Mouse (Mus musculus): Measurements from ENCODE around the gene Enc1. TPM values are rescaled to one million over a fixed set of nuclear protein-coding genes. Genes with fewer than 3 reads are reported as not detected.

Gene Enc1
- total RNA-seq, 2 experiments from 2014 or later: 573 to 716 TPM

DNA sequence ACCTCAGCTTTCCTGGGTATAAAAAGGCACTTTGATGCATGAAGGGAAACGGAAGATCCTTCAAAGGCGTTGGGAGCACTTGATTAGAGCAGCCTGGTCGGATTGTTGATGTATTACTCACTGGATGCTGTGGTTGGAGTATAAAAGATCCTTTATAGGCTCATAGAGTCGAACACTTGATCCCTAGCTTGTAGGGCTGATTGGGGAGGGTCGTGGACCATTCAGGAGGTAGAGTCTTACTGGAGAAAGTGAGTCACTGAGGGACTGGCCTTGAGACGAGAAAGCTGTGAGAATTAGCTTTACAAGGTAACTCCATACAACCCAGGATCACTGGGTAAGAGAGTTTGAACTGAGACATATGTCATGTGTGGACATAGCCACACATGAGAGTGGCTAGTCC lies 30.7 kb downstream of the Enc1 start:
- intact Hi-C loops (cut with DNase I): loop anchor here (5.0 kb wide), 1 partner anchor 106 kb away; no protein-coding TSS in a partner anchor
- no peak for DNase-seq (ENCODE audit: low spot score in 2 of 2)

DNA sequence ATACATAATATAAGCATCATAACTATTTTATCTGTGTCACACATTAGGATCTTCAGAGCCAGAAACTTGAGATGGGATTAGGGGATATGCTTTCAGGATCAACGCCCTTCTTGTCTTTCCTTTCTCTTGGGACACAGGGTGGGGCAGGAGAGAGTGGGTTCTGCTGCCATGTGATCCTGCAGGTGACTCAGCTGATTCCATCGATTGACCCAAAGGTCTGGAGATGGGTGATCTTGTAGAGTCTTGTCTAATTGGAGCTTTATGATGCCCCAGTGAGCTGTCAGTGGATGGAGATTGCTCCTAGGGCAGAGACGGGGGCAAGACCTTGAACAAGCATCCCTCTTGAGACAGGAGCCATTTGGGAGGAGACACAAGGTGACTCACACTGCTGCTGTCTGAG lies 33.9 kb downstream of the Enc1 start:
- intact Hi-C loops (cut with DNase I): loop anchor here (5.0 kb wide), 1 partner anchor 103 kb away; no protein-coding TSS in a partner anchor
- DNase-seq (ENCODE audit: low spot score in 2 of 2): no peak

DNA sequence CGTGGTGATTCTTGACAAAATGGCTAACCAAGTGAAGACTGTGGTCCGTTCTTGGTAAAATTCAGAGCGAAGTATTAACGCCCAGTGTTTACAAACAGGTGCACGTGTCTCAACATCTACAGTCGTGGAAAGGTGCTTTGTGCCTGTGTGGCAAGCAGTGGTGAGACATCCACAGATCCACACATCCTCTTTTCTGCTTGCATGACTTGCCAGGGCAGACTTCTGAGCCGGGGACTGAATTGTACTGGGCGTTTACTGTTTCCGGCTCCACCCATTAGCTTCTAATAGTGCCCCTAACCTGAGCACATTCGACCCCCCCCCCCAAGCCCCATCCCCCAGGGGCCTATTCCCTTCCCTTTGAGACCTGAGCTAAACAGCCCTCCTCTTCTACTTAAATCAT lies 34.6 kb downstream of the Enc1 start:
- no peak for DNase-seq (ENCODE audit: low spot score in 2 of 2)
- intact Hi-C loops (cut with DNase I): no loop called here

DNA sequence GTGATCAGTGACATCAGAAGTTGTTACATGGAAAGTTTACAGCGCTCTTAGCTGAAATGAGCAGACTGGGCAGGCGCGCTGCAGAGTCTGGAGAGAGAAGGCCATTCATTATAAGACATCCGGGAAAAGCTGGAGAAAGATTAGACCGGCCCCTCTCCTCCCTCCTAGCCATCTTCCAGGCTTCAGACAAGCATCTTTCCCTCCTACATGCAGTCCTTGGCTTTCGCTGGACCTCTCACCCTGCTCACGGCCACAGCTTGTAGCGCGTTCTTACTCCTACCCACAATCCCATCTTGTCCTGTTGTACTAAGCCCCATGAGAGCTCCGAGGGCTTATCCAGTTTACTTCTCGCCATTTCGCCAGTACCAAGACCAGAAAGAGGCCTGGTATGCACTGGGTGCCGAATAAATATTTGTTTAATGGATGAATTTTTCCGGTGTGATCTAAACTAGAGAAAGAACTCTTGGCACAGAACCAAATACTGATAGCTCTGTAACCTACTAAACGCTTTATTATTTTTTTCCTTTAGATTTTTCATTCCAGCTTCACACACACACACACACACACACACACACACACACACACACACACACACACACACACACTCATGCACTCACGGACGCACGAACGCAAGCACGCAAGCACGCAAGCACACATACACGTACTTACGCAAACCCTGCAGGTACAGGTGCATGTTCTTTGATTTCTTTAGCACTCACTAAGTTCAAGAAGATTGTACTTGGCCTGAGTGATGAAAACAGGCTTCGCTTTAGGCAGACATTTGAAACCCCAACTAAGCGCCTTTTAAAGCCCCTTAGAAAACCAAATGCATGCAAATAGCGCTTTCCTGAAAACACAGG lies 41.4 kb downstream of the Enc1 start:
- intact Hi-C loops (cut with DNase I): no loop called here
- DNase-seq (ENCODE audit: low spot score in 2 of 2): no peak

DNA sequence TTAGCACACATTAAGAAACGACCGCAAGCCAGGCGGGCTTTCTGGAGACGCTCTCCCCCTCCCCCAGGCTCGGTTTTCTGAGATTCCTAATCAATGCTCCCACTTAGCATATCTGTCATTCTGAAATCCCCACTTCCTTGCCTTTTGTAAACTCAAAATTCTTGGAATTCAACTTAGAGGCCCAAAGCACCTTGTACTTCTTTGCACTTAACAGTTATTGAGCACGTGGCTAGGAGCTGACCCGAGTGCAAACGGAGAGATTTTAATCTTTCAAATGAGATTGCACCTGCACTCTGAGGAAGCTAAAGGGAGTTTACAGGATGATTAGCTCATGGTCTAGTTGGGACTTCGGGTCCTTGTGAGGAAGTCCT lies 42.0 kb downstream of the Enc1 start:
- intact Hi-C loops (cut with DNase I): no loop called here
- no peak for DNase-seq (ENCODE audit: low spot score in 2 of 2)

DNA sequence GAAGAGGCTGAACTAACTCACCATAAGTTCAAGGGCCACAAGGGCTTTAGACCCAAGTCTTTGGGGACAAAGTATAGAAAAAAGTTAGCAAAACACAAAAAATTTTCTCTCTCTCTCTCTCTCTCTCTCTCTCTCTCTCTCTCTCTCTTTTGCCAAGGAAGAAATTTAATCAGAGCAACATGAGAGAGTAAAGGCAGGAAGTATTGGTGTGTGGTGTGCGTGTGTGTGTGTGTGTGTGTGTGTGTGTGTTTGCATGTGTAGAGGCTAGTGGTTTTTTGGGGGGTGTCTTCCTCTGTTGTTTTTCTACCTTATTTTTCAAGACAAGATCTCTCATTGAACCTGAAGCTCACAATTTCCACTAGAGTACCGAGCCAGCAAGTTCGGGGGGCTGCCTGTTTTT lies 46.1 kb downstream of the Enc1 start:
- DNase-seq (ENCODE audit: low spot score in 2 of 2): no peak
- intact Hi-C loops (cut with DNase I): no loop called here

DNA sequence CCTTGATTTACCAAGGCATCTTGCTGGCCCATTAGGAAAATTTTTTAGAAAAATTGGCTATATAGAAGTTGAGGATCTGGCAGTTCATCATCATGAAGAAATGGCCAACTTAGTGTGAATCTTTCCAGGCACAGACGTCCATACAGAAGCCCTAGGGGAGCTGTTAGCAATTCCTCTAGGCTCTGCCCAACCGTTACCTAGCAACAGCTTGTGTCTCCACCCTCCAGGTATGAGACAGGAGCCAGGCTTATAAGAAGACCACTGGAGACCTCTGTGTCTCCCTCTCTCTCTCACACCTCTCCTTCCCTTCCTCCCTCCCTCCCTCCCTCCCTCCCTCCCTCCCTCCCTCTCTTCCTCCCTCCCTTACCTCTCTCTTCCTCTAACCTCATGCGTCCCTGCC lies 49.8 kb downstream of the Enc1 start:
- DNase-seq (ENCODE audit: low spot score in 2 of 2): no peak
- intact Hi-C loops (cut with DNase I): no loop called here

DNA sequence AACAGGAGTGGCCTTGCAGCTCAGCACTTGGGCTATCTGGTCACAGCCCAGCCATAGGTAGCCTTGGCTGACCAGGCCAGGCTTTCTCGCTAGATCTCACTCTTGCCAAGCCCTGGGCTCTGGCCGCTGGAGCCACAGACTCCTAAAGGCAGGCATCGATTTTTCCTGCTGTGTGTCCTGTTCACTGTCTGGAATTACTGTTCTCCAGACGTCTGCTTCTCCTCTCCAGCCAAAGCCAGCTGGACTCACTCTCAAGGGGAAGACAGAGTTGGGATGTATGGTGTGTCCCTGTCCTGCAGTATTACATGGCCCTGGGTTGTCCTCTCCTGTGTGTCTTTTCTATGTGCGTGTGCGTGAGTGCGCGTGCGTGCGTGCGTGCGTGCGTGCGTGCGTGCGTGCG lies 50.4 kb downstream of the Enc1 start:
- intact Hi-C loops (cut with DNase I): no loop called here
- no peak for DNase-seq (ENCODE audit: low spot score in 2 of 2)

DNA sequence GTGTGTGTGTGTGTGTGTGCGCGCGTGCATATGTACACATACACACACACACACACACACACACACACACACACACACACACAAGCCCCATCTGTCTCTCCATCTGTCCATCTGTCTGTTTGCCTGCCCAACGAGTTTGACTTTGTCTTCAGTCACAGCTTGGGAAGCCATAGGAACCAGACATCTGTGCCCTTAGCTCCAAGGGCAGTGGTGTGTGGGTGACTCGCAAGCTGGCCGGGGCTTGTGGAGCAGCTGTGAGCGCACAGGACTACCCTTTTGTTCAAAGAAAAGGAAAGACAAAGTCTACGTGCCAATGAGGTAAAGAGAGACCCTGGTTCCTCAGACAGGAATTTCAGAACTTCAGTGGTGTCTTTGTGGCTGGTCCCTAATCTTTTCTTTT lies 51.1 kb downstream of the Enc1 start:
- intact Hi-C loops (cut with DNase I): no loop called here

DNA sequence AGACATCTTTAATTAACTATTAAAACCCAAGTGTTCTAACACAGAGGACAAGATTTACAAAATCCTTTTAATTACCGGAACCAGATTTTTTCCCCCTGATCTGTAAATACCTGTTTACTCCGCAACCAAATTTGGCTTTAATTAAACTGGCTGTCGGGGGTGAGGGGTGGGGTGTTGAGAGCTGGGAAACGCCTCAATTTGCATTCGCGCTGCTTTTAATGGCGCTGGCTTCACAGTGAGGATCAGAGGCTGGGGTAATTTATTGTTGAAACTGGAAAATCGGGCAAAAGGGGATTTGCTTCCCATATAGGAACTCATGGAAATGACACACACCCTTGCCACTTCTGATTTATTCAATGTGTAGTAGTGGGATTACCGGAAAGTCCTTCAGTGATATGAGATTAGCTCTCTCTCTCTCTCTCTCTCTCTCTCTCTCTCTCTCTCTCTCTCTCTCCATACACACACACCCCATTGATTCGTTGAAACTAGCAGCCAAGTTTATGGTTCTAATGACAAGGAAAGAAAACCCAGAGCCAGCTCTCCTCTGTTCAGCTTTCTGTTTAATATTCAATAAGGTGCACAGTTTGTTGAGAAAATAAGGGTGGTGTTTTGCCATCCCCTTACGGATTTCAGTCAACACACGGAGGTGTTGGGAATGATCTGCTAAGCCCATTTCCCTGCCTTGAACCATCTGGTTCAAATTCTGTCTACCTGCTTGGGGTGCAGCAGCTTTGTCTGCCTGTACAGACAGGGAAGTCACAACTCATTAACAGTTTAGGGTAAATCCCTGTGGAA lies 51.7 kb downstream of the Enc1 start:
- DNase-seq (ENCODE audit: low spot score in 2 of 2): no peak
- intact Hi-C loops (cut with DNase I): no loop called here

More for the DNA sequence above, 51.1 kb downstream of the Enc1 start:
- DNase-seq (ENCODE audit: low spot score in 2 of 2): peak in 1 of 2 experiments; percentile 4

DNA sequence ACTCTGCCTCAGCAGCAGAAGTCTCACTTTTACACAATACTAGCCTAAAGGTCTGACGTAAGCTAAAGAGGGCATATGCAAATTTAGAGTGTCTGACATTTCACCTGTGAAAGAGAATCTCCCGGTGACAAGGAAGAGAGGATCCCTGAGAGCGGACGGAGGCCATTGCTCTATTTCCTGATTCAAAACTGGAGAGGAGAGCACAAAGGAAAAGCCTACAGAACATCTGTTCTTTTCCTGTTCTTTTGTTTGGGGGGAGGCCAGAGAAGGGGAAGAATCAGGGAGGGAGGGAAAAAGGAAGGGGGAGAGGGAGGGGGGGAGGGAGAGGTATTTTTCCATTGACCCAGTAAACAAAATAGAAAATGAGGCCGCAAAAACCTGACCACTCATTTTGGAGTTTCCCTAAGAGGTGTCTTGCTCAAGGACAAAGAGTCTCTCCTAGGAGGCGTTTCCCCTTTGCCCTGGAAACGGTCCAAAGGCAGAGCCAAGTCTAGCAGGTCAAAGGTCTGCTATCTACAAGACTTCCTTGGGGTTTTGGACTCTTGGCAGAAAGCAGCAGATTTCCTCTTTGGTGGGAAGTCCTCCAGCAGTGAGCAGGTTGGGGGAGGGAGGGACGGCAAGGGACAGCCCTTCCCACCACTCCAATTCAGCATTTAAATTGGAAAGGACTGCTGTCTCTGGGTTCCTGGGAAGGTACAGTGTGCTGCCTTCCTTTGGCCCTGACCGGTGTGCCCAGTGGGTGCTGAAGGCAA lies 54.4 kb downstream of the Enc1 start:
- no peak for DNase-seq (ENCODE audit: low spot score in 2 of 2)
- intact Hi-C loops (cut with DNase I): no loop called here

DNA sequence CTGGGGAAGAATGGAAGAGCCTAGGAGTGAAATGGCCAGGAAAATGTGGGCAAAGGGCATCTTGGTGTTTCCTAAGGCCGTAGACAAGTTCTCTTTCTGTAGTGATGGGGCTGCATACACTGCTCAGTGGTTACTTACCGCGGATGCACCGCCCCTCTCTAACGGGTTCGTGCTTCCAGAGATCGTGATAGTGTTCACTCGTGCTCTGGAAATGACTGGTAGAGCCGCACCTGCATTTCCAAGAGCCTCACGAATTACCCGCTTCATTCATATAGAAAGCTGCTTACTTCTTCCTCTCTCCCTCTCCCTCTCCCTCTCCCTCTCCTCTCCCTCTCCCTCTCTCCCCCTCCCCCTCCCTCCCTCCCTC lies 54.9 kb downstream of the Enc1 start:
- intact Hi-C loops (cut with DNase I): no loop called here

DNA sequence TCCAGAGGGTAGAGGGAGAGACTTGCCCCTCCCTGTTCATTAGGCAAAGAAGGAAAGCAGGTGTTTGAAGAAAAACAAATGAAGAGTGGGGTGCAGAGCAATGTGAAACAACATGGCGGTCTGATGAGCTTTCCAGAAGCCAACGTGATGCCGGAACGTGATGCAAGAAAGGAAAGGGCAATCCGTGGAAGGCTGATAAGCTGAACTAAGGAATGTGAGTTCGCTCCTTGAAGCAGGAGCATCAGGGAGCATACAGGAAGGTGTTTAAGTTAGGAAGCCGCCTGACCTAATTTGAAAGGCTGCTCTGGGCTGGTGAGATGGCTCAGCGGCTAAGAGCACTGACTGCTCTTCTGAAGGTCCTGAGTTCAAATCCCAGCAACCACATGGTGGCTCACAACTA lies 55.4 kb downstream of the Enc1 start:
- DNase-seq (ENCODE audit: low spot score in 2 of 2): no peak
- intact Hi-C loops (cut with DNase I): no loop called here

More for the DNA sequence above, 54.9 kb downstream of the Enc1 start:
- no peak for DNase-seq (ENCODE audit: low spot score in 2 of 2)

DNA sequence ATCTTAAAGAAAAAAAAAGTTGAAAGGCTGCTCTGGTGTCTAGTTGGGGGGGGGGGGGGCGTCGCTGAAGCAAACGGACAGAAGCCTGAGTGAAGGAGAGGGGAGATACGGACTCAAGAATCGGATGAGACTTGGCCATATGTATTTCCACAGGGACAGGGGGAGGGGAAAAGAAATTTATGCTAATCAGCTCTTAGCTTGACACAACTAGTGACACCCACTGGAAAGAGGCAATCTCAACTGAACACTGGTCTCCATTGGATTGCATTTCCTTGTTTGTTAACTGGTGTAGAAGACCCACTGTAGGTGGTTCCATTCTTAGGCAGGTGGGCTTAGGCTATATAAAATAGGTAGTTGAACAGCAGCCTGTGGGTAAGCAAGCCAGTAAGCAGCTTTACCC lies 55.9 kb downstream of the Enc1 start:
- DNase-seq (ENCODE audit: low spot score in 2 of 2): no peak
- intact Hi-C loops (cut with DNase I): no loop called here

DNA sequence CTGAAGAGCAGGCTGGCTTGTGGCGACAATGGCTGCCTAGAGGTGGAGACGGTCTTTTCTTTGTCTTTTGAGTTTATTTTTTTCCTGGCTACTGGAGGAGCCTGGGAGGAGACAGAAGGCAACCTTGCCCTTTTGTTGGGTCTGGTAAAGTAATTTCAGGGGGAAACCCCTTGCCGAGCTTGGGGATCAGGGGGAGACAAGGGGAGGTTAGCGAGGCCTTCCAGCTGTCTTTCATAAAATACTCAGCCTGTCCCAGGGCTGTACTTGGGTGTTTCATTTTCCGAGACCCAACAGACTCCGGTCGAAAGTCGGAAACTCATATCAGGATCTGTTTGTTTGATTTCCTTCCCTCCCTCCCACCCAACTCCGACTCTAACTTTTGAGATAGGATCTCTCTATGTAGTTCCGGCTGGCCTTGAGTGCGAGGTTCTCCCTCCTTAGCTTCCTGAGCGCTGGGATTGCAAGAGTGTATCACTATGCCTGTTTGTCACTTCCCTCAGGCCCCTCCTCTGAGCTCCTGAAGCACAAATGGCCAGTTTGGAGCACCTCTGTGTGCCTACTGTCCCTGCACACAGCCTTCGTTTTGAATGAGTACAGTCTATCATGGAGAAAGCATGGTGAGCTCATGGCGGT lies 56.6 kb downstream of the Enc1 start:
- no peak for DNase-seq (ENCODE audit: low spot score in 2 of 2)
- intact Hi-C loops (cut with DNase I): no loop called here

DNA sequence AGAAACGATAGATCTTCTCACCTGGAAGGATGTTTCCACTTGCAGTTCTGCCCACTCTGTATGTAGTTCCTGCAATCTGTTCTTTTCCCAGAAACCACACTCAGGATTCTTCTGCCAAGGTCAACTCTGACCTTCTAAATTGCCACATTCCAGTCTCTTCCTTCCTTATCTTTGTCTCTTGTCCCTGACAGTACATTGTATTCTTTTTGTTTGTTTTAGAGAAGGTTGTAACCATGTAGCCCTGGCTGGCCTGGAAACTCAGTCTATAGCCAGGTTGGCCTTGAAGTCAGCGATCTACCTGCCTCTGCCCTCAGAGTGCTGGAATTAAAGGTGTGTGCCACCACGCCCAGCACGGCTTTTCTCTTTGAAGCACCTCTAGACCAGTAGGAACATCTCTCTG lies 58.0 kb downstream of the Enc1 start:
- intact Hi-C loops (cut with DNase I): no loop called here

DNA sequence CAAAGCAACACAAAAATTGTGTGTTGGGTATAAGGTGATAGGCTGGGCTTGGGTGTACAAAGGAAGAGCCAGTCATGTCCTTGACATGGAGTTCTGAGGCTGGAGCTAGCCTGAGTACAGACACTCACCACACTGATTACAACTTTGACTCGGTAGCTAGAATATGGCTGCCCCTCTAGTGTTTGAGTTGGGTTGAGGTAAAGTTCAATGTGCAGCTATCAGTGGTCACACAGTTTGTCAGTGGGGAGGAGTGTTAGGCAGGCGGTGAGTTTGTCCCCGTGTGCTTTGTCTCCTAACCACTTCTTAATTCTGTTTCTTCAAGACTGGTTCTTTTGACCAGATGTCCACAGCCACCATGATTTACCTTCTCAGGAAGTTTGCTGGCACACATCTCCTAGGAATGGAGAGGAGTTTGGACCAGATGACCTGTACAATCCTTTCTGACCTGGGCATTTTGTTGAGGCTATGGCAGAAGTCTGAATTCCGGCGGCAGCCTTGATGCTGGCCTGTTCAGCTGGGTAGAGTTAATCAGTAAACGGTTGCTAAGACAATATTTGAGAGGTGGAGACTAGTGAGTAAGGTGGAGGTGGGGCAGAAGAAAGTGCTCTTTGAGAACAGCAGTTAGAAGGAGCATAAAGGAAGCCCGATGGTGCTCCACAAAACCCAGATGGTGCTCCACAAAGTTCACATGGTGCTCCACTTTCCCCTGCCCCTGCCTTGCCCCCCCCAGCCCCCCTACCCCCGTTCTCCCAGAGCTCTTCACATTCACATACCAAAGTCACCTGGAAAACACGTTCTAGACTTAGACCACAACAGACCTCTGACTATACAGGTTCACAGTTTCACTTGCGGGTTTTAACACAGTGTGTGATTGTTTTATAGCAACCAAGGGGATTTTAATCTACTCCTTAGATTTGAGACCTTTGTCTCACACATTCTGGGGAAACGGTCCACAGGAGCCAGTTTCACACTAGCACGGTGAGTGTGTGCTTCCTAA lies 59.3 kb downstream of the Enc1 start:
- no peak for DNase-seq (ENCODE audit: low spot score in 2 of 2)
- intact Hi-C loops (cut with DNase I): no loop called here

More for the DNA sequence above, 58.0 kb downstream of the Enc1 start:
- no peak for DNase-seq (ENCODE audit: low spot score in 2 of 2)
